Mouse (Mus musculus) Patski (cell line): ENCODE results near the gene Dip2b. TPM values are rescaled to one million over a fixed set of nuclear protein-coding genes. Genes with fewer than 3 reads are reported as not detected.
A peak's percentile ranks its signal among the peaks of the same experiment; 100 is the strongest.

Experiments used
- ATAC-seq: fragments of 100-300 bp; one replicate; pipeline ENCODE4 v1.8.0; 2021
- CTCF ChIA-PET: fragments of 350-600 bp; sonication (Branson Sonifier 250); formaldehyde crosslinking; loops from one replicate; lab custom pipeline; 2022; ENCODE audit warnings: inconsistent platforms; lab: Charles Lee
- POLR2A ChIA-PET: fragments of 350-600 bp; sonication (Branson Sonifier 250); formaldehyde crosslinking; loops from one replicate; lab custom pipeline; 2022; ENCODE audit warnings: antibody characterized with exemption, inconsistent platforms; lab: Charles Lee
- DNase-seq: peaks from one replicate; pipeline ENCODE4 v3.0.0-alpha.2; 2011; ENCODE audit warnings: low read depth, low spot score
- H3K27me3 ChIP-seq: fragments of 371-371 bp; one replicate; pipeline ENCODE4 v1.5.1; 2021
- CTCF ChIP-seq: fragments of 100-300 bp; IDR thresholded peaks from one replicate; pipeline ENCODE4 v1.5.1; 2021
- in situ Hi-C: fragments of 300-500 bp; cut with MboI; formaldehyde crosslinking; loops from 3 replicates; pipeline ENCODE4 v1.11.1; 2018; ENCODE audit warnings: low pct_unique_long_range_greater_than_20kb, mixed read lengths
- polyA plus RNA-seq: library from polyadenylated mRNA; unstranded; gene quantifications from one replicate; pipeline ENCODE4 v1.2.3, GENCODE M21; 2021

Dip2b gene
- polyA plus RNA-seq, 1 experiment from 2014 or later = 13.8 TPM

DNA sequence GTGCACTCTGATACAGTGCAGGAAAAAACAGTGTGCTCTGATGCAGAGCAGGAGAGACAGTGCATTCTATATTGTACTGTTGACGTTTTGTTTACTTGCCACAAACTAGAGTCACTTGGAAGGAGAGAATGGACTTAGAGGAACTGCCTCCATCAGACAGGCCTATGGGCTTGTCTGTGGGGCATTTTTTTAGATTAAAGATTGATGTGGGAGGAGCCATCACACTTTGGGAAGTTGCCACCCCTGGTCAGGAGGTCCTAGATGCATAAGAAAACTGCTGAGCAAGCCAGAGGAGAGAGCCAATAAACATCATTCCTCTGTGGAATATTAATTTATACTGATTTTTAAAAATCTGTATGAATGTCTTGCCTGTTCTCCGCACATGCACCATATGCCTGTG is 10.3 kb upstream of the Dip2b start:
- in situ Hi-C loops = no loop called here
- no peaks in the 10 kb centered on the region for H3K27me3 ChIP-seq
- DNase-seq (no peak), ATAC-seq (no peak)
- no peak for TF ChIP-seq CTCF
- ChIA-PET POLR2A (no interaction called here), CTCF (no interaction called here)

DNA sequence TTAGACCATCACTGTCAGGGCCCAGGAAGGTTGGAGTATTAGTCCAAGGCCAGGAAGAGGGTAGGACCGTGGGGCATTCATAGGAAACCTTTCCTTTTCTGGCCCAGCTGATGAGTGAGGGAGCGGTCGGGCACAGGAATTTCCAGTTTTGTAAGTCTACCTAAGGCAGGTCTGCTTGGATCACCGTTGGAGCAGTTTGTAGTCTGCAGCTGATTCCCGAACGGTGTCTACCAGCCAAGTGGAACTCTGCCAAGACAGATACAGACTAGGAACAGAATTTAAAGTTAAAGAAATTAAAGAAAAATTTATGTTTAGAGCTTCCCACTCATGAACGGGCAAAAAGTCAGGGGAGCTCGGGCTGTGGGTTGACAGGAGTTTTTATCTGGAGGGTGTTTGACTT is 9.0 kb upstream of the Dip2b start:
- DNase-seq = no peak
- no peak for TF ChIP-seq CTCF
- H3K27me3 ChIP-seq = no peaks in the 10 kb centered on the region
- ChIA-PET CTCF (no interaction called here), POLR2A (no interaction called here)
- in situ Hi-C loops = no loop called here
- no peak for ATAC-seq

DNA sequence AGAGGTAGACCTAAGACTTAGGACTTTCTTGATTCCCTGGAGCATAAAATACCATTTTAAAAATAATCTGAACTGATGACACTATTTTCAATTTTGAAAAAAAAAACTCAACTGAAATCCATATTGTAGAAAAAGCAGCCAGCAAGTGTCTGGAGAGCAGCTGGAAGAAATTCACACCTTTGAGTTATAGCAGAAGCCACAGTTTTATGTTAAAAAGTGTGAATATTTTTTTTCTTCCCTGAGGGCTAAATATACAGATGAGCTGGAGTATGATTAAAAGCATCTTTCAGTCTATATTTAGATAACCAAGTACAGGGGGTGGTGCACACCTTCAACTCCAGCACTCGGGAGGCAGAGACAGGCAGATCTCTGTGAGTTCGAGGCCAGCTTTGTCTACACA is 8.6 kb upstream of the Dip2b start:
- DNase-seq (no peak), ATAC-seq (no peak)
- in situ Hi-C loops = loop anchor here (10.0 kb wide), 1 partner anchor 415 kb away; no protein-coding TSS in a partner anchor
- TF ChIP-seq CTCF = no peak
- ChIA-PET CTCF (interaction anchor here (1.0 kb wide), 1 partner anchor 131 kb away, joined by 4 read pairs; no protein-coding TSS in a partner anchor), POLR2A (no interaction called here)
- no peaks in the 10 kb centered on the region for H3K27me3 ChIP-seq

DNA sequence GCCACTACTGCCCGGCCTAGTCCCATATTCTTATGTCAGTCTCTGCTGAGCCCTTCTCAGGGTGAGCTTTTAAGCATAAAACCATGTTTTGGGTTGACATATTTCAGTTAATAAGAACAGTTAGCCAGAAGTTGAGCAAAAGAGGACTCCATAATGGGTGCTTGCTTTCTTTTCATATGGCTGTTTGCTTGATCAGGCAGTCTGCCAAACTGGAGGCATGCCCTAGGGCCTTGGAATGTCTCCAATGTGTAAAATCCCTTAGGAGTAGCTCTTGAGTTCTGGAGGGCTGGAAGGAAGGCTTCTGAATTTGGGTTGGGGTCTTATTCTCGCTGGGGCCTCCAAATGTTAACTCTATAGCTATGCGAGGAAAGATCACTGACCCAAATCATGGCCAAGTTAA is 5.9 kb upstream of the Dip2b start:
- ChIA-PET CTCF (interaction anchor here (0.9 to 1.4 kb wide), 2 partner anchors 91 to 118 kb away, joined by 3 read pairs; no protein-coding TSS in a partner anchor), POLR2A (no interaction called here)
- DNase-seq = no peak
- no peak for ATAC-seq
- H3K27me3 ChIP-seq = no peaks in the 10 kb centered on the region
- TF ChIP-seq CTCF = no peak
- in situ Hi-C loops = loop anchor here (10.0 kb wide), 1 partner anchor 412 kb away; no protein-coding TSS in a partner anchor

DNA sequence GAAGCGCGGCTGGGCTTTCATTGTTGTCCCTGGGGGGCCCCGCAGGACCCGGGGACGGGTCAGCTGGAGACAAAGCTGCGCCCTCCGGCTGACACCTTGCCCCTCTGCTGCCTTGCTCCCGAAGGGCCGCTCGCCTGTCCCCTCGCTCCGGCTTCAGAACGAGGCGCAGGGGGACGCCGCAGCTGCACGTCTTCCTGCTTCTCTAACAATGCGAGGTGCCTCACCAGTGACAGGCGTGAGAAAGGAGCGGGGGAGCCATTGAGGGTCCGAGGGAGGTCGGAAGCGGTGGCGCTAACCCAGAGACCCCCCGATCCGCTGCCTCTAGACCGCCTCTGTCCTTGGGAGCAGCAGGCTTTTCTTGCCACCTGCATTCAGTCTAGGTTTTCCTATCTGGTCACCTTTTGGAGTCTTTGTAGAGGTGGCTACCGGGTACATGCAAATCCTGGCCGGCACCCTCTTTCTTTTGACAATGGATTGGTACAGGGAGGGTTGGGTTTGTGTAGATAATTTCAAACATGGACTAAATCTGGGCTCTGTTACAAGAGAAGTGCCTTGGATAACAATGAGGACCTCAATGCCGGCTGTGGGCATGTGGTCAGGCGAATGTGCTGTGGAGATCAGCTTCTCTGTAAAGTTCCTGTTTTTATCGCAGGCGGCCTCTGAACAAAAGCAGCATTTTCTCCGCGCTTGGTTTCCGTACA is 687 bp downstream of the Dip2b start:
- peak; percentile 36 for ATAC-seq
- ChIA-PET POLR2A (interaction anchor here (0.7 to 2.9 kb wide), 2 partner anchors 34 to 86 kb away, joined by 3 to 11 read pairs; no protein-coding TSS in a partner anchor), CTCF (interaction anchor here (0.6 to 5.6 kb wide), 11 partner anchors 14 to 286 kb away, joined by 3 to 47 read pairs (median 4); no protein-coding TSS in a partner anchor)
- H3K27me3 ChIP-seq = no peaks in the 10 kb centered on the region
- in situ Hi-C loops = loop anchor here (5.0 to 10.0 kb wide), 2 partner anchors 88 to 406 kb away; no protein-coding TSS in a partner anchor
- no peak for TF ChIP-seq CTCF
- DNase-seq = no peak

DNA sequence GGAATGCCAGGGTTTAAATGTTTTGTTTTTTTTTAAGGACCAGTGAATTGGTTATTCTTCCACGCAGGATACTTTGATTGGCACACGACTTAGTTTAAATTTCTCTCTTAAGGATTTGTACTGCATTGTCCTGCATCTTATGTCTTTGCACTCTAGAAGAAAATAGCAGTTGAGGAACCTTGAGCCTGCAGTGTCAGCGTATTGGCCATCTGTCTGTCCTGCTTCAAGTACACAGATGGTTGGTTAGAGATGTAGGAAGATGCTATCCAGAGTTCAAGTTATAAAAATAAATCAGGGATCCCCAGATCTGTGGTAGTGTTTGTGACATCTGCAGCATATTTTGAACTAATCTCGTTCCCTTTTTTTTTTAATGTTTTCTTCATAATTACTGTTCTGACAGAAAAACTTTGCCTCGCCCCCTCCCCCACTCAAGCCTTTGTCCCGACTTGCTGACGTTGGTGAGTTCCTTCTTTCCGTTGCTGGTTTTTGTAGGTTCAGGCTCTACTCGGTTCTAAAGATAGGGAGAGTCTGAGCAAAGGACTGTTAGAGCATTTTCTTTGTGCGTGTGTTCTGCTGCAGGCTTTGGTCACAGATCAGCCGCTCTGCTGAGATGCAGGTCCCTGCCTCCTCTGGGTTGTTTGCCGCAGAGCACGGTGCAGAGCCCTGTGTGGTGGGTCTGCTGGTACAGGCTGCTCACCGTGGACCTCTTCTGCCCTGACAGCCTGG is 2.2 kb downstream of the Dip2b start:
- ATAC-seq (no peak), DNase-seq (no peak)
- in situ Hi-C loops = no loop called here
- TF ChIP-seq CTCF = no peak
- no peaks in the 10 kb centered on the region for H3K27me3 ChIP-seq
- CTCF ChIA-PET = interaction anchor here (1.0 to 5.6 kb wide), 3 partner anchors 15 to 85 kb away, joined by 3 to 47 read pairs (median 4); no protein-coding TSS in a partner anchor
- POLR2A ChIA-PET = interaction anchor here (2.9 kb wide), 1 partner anchor 85 kb away, joined by 11 read pairs; no protein-coding TSS in a partner anchor

DNA sequence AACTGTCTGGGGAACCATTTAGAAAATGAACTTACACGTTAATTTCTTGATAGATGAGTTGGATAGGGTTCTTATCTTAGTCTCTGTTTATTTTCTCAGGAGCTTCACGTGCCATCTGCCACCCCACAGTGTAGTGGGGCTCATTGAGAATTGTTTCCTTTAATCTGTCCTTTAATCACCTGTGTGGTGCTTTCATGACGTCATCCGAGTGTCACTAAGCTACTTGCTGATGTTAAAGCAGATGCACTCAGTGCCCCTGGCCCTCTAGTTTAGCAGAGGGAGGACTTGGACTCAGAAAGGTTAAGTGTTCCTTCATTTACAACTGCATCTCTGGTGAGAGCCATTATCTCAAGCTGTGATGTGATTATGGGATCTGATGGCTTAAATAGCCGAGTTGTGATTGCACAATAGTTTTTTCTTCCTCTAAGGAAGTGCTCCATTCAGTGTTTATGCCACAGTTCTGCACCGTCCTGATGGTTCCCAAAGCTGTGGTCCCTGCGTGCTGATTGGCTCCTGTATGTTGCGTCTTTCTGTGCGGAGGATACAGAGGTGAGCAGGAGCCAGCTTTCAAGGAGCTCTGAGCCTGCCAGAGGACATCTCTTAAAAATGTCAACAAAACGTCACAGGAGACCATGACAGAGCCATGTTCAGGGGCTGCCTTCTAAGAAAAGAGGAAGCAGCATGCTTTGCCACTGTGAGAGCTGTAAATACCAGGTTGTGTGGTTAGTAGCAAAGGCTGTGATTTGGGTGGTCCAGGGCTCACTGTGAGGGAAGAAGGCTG is 3.0 kb downstream of the Dip2b start:
- in situ Hi-C loops = no loop called here
- no peak for DNase-seq
- CTCF ChIA-PET = interaction anchor here (0.8 to 5.6 kb wide), 3 partner anchors 14 to 92 kb away, joined by 3 to 47 read pairs (median 3); no protein-coding TSS in a partner anchor

DNA sequence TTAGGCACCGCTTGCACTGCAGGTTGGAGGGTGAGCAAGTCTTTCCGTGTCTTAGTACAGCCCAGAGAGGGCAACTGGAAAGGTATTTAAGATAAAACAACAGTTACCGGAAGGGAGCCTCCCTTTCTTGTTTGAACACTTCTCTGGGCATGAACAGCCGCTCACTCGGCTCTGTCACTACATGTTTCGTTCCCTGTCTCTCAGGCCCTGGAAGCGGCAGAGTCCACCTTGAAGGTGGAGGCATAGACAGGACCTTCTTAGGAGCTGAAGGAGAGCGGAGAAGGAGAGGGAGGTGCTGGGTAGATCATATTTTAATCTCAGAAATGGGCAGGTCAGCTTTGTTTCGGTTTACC is 3.6 kb downstream of the Dip2b start:
- DNase-seq (no peak), ATAC-seq (no peak)
- no peaks in the 10 kb centered on the region for H3K27me3 ChIP-seq
- no peak for TF ChIP-seq CTCF
- CTCF ChIA-PET = interaction anchor here (0.8 to 5.6 kb wide), 2 partner anchors 83 to 91 kb away, joined by 3 to 47 read pairs; no protein-coding TSS in a partner anchor
- in situ Hi-C loops = no loop called here
- POLR2A ChIA-PET = no interaction called here

More for the DNA sequence above, 3.0 kb downstream of the Dip2b start:
- TF ChIP-seq CTCF = no peak
- H3K27me3 ChIP-seq = no peaks in the 10 kb centered on the region
- ATAC-seq = no peak
- POLR2A ChIA-PET = no interaction called here

DNA sequence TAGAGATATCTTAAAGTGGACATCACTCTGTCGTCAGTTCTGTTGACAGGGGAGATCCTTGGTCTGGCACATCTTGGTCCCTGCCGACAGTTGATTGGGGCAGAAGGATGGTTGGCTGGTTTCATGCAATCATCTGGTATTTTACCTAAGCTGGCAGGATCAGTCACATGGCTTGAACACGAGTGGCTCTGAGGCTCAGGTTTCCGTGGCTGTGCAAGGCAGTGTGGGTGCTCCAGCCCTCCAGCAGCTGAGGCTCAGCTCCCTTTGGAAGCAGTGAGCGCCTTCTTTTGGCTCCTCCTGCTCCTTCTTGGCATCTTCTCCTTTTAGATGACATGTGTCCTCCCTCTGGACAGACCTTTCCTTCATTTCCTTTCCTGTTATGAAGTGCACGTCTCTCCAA is 7.1 kb downstream of the Dip2b start:
- no peaks in the 10 kb centered on the region for H3K27me3 ChIP-seq
- DNase-seq (no peak), ATAC-seq (no peak)
- TF ChIP-seq CTCF = no peak
- in situ Hi-C loops = no loop called here
- POLR2A ChIA-PET = interaction anchor here (1.0 kb wide), 1 partner anchor 21 kb away, joined by 3 read pairs; no protein-coding TSS in a partner anchor
- CTCF ChIA-PET = interaction anchor here (0.8 kb wide), 1 partner anchor 20 kb away, joined by 3 read pairs; no protein-coding TSS in a partner anchor
